ENCODE assay signal across 8 mouse cellular contexts in genomic region chr2:6220141-6220805, GRCm38 (mm10). TPM values are rescaled to one million over a fixed set of nuclear protein-coding genes. Genes with fewer than 3 reads are reported as not detected.
DNase-seq lines count a peak whose midpoint lies in the region; ATAC-seq and TF ChIP-seq lines count a peak whose summit lies in the region.

No protein-coding gene starts in this region.

- intact Hi-C loops in heart, postnatal 10 days (cut with DNase I), result loop anchor here (1.0 to 5.0 kb wide), 4 partner anchors 27 to 185 kb away; partner anchors contain the start of gene Usp6nl

- H3K4me2 ChIP-seq in liver, embryonic 16.5 days (ENCODE audit: low read depth, low read length), result no peak overlapping the region
- no peak overlapping the region for H3K4me2 ChIP-seq in neural tube, embryonic 13.5 days

- H3K36me3 ChIP-seq in liver, embryonic 16.5 days (ENCODE audit: control insufficient read depth, insufficient read depth), result no peaks in the 10 kb centered on the region
- no peaks in the 10 kb centered on the region for H3K36me3 ChIP-seq in neural tube, embryonic 13.5 days

- ATAC-seq in liver, embryonic 16.5 days (ENCODE audit: low read depth), result peak; percentile 61; the same call in 1 of the 2 replicates
- peak; percentile 84 for ATAC-seq in neural tube, embryonic 13.5 days (ENCODE audit: low read depth)

- no peaks in the 10 kb centered on the region for H3K9me3 ChIP-seq in liver, embryonic 16.5 days (replicated peaks; ENCODE audit: control insufficient read depth, low read length)
- H3K9me3 ChIP-seq in neural tube, embryonic 13.5 days, result no peaks in the 10 kb centered on the region

- TF ChIP-seq POLR2A in embryonic fibroblast, embryonic 13.5 days (IDR thresholded peaks at IDR 0.05; ENCODE audit: low read depth, low read length), result 0 out of 2 replicates have a peak, but pooled peaks have one; percentile 16

- DNase-seq in CD4-positive helper T cell, adult 2 months (ENCODE audit: low read depth, low spot score), result peak; percentile 79
- peak; percentile 78 to 80 for DNase-seq in adrenal gland, postnatal 36 days
- peak; percentile 81 to 90 for DNase-seq in heart, postnatal 10 days
- peak; percentile 89 for DNase-seq in kidney, postnatal 4 days
- peak; percentile 33 for DNase-seq in testis, postnatal 14 days (ENCODE audit: low spot score)

- TF ChIP-seq CTCF in embryonic fibroblast, embryonic 13.5 days (IDR thresholded peaks at IDR 0.05; ENCODE audit: borderline replicate concordance, insufficient read depth, low read length), result peak; percentile 53; the same call in 1 of the 2 replicates

- H3K4me3 ChIP-seq in embryonic fibroblast, embryonic 13.5 days (ENCODE audit: insufficient read depth, low read length), result no peak overlapping the region
- H3K4me3 ChIP-seq in liver, embryonic 16.5 days (ENCODE audit: low read depth, low read length), result no peak overlapping the region
- H3K4me3 ChIP-seq in neural tube, embryonic 13.5 days, result no peak overlapping the region

- H3K27ac ChIP-seq in embryonic fibroblast, embryonic 13.5 days (ENCODE audit: insufficient read depth, low read length), result no peak overlapping the region
- no peak overlapping the region for H3K27ac ChIP-seq in liver, embryonic 16.5 days (ENCODE audit: low read length)
- H3K27ac ChIP-seq in neural tube, embryonic 13.5 days (replicated peaks), result no peak overlapping the region

- H3K27me3 ChIP-seq in liver, embryonic 16.5 days (ENCODE audit: control insufficient read depth, insufficient read depth, low read depth, low read length), result no peaks in the 10 kb centered on the region
- H3K27me3 ChIP-seq in neural tube, embryonic 13.5 days, result no peaks in the 10 kb centered on the region

- no peak overlapping the region for H3K9ac ChIP-seq in liver, embryonic 16.5 days (ENCODE audit: low read depth, low read length)
- H3K9ac ChIP-seq in neural tube, embryonic 13.5 days, result no peak overlapping the region

- no peaks in the 10 kb centered on the region for H3K4me1 ChIP-seq in embryonic fibroblast, embryonic 13.5 days (ENCODE audit: control insufficient read depth, insufficient read depth, low read length)
- no peaks in the 10 kb centered on the region; the same call in 1 of the 2 replicates for H3K4me1 ChIP-seq in liver, embryonic 16.5 days (ENCODE audit: control insufficient read depth, low read depth, low read length)
- H3K4me1 ChIP-seq in neural tube, embryonic 13.5 days (replicated peaks), result no peaks in the 10 kb centered on the region

- WGBS in liver, embryonic 16.5 days (ENCODE audit: insufficient replicate concordance), result 5% methylated on average over 4 of the region's 4 CpGs
- WGBS in neural tube, embryonic 13.5 days, result 17% methylated on average over 4 of the region's 4 CpGs

RNA-seq across cellular contexts. Expression of gene Echdc3, which starts 7.4 kb away (rescaled TPM):
- 10 to 100 TPM; 29.2 to 61.5 TPM for total RNA-seq in adrenal gland, postnatal 36 days (2021)
- 0.97 and 1.3 TPM in 2 replicates for polyA plus RNA-seq in embryonic fibroblast, embryonic 13.5 days (2011; ENCODE audit: insufficient read length, low read depth, missing spikeins)
- 10 to 100 TPM; 13.8 to 16.6 TPM for total RNA-seq in heart, postnatal 10 days (2021)
- polyA plus RNA-seq in liver, embryonic 16.5 days (2015; fragmentation: Nextera tagmentation; extraction: Ambion mirVana), result 17.2 and 21.1 TPM in 2 replicates
- 1.3 and 1.9 TPM in 2 replicates for polyA plus RNA-seq in neural tube, embryonic 13.5 days (2015; fragmentation: Nextera tagmentation; extraction: Ambion mirVana)

Comparison
In these comparisons a context has a peak if more than half of its experiments do, and no peak if none do; other contexts are left out.
1. DNase-seq: peak in every context shown above with its lines; median percentile 89 in kidney, postnatal 4 days; 86 in heart, postnatal 10 days; 79 in CD4-positive helper T cell, adult 2 months; 79 in adrenal gland, postnatal 36 days; 33 in testis, postnatal 14 days.